Mouse (Mus musculus) stomach, embryonic 14.5 days (tissue): Measurements from ENCODE around the gene Csde1. TPM values are rescaled to one million over a fixed set of nuclear protein-coding genes. Genes with fewer than 3 reads are reported as not detected.

Experiments
- ATAC-seq: fragments of 200-750 bp; cut with Nextera tagmentation; 2 replicates; pipeline ENCODE4 v1.8.0; 2017; ENCODE audit warnings: low read depth, moderate TSS enrichment; ENCODE audit not compliant: insufficient number of reproducible peaks, insufficient read depth, low FRiP score
- H3K27ac ChIP-seq: fragments of 300-500 bp; sonication (generic); 2 replicates; pipeline ENCODE4 v1.5.1; 2014; ENCODE audit warnings: mild to moderate bottlenecking, low read length, moderate library complexity, mixed read lengths
- H3K27me3 ChIP-seq: fragments of 300-500 bp; sonication (generic); 2 replicates; pipeline ENCODE4 v1.6.1; 2014; ENCODE audit warnings: low read length, control low read depth, mixed read lengths; ENCODE audit not compliant: control insufficient read depth, insufficient read depth
- H3K36me3 ChIP-seq: fragments of 300-500 bp; sonication (generic); 2 replicates; pipeline ENCODE4 v1.6.1; 2014; ENCODE audit warnings: mild to moderate bottlenecking, control low read depth, low read length, moderate library complexity, mixed read lengths; ENCODE audit not compliant: control insufficient read depth, insufficient read depth
- H3K4me1 ChIP-seq: fragments of 300-500 bp; sonication (generic); 2 replicates; pipeline ENCODE4 v1.6.1; 2014; ENCODE audit warnings: low read length, control low read depth, mixed read lengths; ENCODE audit not compliant: control insufficient read depth, insufficient read depth
- H3K4me2 ChIP-seq: fragments of 300-500 bp; sonication (generic); replicated peaks from 2 replicates; pipeline ENCODE4 v1.6.1; 2014; ENCODE audit warnings: low read depth, low read length, control low read depth
- H3K4me3 ChIP-seq: fragments of 300-500 bp; sonication (generic); 2 replicates; pipeline ENCODE4 v1.5.1; 2014; ENCODE audit warnings: low read depth, low read length, control low read depth
- H3K9ac ChIP-seq: fragments of 300-500 bp; sonication (generic); replicated peaks from 2 replicates; pipeline ENCODE4 v1.6.1; 2014; ENCODE audit warnings: low read depth, mild to moderate bottlenecking, control low read depth, low read length, moderate library complexity, mixed read lengths
- H3K9me3 ChIP-seq: fragments of 300-500 bp; sonication (generic); 2 replicates; pipeline ENCODE4 v1.6.1; 2016; ENCODE audit warnings: low read depth, low read length, control low read depth; ENCODE audit not compliant: control insufficient read depth
- WGBS: fragments of 180-500 bp; shearing (Covaris S2); extraction: QIAGEN DNeasy Blood & Tissue Kit; methylation state at CpG from one replicate; pipeline ENCODE4 v1.1.7; 2014; 5-methylcytosine and 5-hydroxymethylcytosine counted together
- polyA plus RNA-seq: library from polyadenylated mRNA; unstranded; fragments of >200 nt; fragmentation: Nextera tagmentation; extraction: Ambion mirVana; gene quantifications from 2 replicates; pipeline ENCODE4 v1.2.1, GENCODE M21; 2014

Csde1 gene
- polyA plus RNA-seq, 1 experiment from 2014 or later: 466 TPM

DNA sequence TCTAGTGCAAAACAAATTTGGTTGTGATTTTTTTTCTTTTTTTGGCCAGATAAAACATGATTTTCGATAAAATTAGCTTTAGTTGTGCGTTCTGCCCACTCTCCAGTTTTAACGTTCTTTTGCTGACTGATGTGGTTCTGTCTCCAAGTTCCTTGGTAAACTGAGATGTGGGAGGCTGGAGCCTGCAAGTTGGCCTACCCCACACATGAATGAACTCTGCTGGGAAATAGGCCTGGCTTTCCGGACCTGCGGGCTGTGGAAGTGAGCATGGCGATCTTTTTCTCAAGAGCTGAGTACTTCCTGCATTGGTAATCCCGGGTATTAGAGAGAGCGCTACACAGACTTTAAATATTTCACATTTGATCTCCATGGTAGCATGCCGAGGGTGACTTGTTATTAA lies 55.6 kb downstream of the Csde1 start:
- Histone ChIP-seq H3K27me3 (no peaks in the 10 kb centered on the region), H3K9me3 (no peaks in the 10 kb centered on the region), H3K27ac (no peak overlapping the region), H3K4me1 (no peaks in the 10 kb centered on the region), H3K4me3 (no peak overlapping the region), H3K36me3 (no peaks in the 10 kb centered on the region), H3K9ac (no peak overlapping the region), H3K4me2 (no peak overlapping the region)
- 81% methylated on average over 9 of the region's 9 CpGs for WGBS
- ATAC-seq: no peak

- H3K36me3 ChIP-seq: no peaks in the 10 kb centered on the region
- no peak overlapping the region for H3K4me3 ChIP-seq
- WGBS: 91% methylated on average over 9 of the region's 9 CpGs
- H3K4me2 ChIP-seq: no peak overlapping the region
- no peak for ATAC-seq
- no peaks in the 10 kb centered on the region for H3K9me3 ChIP-seq
- no peaks in the 10 kb centered on the region for H3K27me3 ChIP-seq
- no peak overlapping the region for H3K9ac ChIP-seq
- H3K27ac ChIP-seq: no peak overlapping the region
- H3K4me1 ChIP-seq: no peaks in the 10 kb centered on the region
These were observed 56.2 kb downstream of the Csde1 start for GRCm38 (mm10) chr3:103076476-103076875.

DNA sequence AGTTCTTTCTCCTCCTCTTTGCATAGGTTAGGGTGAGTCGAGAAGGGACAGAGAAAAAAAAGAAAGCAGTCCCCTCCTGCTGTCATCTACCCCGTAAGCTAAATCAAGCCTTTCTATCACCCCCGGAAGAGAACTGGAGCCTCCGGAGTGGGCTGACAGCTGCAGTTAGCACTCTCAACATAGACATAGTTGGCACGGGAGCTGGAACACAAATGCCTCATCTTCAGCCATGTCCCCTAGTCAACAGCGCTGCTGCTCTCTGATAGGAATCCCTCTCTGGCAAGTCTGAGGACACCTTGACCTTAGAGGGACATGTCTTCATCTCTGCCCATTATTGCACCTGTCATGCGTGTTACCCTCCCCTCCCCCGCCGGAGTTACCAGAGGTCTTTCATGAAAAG lies 59.1 kb downstream of the Csde1 start:
- Histone ChIP-seq H3K36me3 (no peaks in the 10 kb centered on the region), H3K4me1 (no peaks in the 10 kb centered on the region), H3K27ac (no peak overlapping the region), H3K9me3 (no peaks in the 10 kb centered on the region), H3K9ac (no peak overlapping the region), H3K4me2 (no peak overlapping the region), H3K4me3 (no peak overlapping the region), H3K27me3 (no peaks in the 10 kb centered on the region)
- no peak for ATAC-seq
- 89% methylated on average over 8 of the region's 9 CpGs for WGBS

DNA sequence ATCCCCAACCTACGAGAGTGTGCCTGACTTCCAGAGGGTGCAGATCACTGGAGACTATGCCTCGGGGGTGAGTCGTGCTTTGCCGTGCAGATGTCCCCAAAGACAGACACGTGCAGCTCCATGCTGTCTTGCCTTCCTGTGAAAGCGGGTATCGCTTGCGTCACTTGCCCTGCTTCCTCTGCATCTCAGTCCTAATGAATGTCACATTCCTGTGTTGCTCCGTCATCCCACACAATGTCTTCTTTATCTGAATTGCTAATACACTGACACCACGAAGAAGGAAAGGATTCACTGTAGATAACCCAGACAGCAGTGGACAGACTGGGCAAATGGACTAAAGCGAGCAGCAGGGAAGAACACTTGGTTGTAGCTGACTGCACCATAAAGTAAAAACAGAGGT lies 60.8 kb downstream of the Csde1 start:
- Histone ChIP-seq H3K27ac (no peak overlapping the region), H3K9ac (no peak overlapping the region), H3K9me3 (no peaks in the 10 kb centered on the region), H3K36me3 (no peaks in the 10 kb centered on the region), H3K4me2 (no peak overlapping the region), H3K4me3 (no peak overlapping the region), H3K27me3 (no peaks in the 10 kb centered on the region), H3K4me1 (no peaks in the 10 kb centered on the region)
- ATAC-seq: no peak
- WGBS: 70% methylated on average over 11 of the region's 11 CpGs

DNA sequence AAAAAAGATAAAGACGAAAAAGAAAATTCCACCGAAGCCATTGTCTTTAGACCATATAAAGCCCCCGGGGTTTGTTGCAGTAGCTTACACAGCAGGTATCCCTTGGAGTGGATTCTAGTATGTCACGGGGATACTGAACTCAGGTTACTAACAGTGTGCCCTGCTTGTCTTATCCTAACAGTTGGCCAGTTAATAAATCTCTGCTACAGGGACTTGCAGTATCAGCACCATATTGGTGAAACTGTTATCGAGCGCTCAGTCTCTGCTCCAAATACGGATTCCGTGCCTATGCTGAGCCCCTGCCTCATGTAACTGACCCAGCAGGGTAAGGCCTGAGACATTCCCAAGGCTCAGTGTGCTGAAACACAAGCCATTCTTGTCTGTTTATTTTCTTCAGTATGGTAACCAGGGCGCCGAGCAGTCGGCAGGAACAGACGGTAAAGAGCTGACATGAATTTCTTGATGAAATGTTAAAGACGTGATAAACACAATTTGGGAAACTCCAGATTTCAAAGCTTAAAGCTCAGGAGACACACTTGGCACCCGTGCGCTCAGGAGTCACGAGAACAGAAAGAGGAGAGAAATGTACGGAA lies 61.7 kb downstream of the Csde1 start:
- Histone ChIP-seq H3K36me3 (no peaks in the 10 kb centered on the region), H3K27me3 (no peaks in the 10 kb centered on the region), H3K4me3 (no peak overlapping the region), H3K4me1 (no peaks in the 10 kb centered on the region), H3K9ac (no peak overlapping the region), H3K9me3 (no peaks in the 10 kb centered on the region), H3K4me2 (no peak overlapping the region), H3K27ac (no peak overlapping the region)
- no peak for ATAC-seq
- 84% methylated on average over 17 of the region's 17 CpGs for WGBS

GRCm38 (mm10) chr3:103082761-103083160 lies 62.5 kb downstream of the Csde1 start:
- Histone ChIP-seq H3K9me3 (no peaks in the 10 kb centered on the region), H3K27me3 (no peaks in the 10 kb centered on the region), H3K4me1 (no peaks in the 10 kb centered on the region), H3K4me3 (no peak overlapping the region), H3K27ac (no peak overlapping the region), H3K4me2 (no peak overlapping the region), H3K9ac (no peak overlapping the region), H3K36me3 (no peaks in the 10 kb centered on the region)
- ATAC-seq: no peak
- WGBS: 86% methylated on average over 5 of the region's 5 CpGs

DNA sequence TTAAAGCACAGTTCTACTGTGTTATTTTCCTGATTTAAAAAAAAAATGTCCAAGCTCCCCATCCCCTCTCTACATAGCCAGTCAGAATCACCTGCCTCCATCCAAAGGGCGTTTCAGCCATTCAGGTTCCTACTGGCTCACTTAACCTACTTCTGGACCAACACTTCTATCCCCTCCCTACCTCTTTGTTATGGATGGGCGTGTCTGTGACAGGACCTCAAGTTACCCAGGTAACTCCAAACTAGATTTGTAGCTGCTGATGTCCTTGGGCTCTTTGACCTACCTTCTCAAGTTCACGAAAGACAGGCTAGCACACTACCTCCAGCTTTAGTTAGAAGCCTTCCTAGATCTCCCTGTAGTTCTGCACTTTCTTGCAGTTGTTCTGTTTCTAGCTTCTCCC lies 65.8 kb downstream of the Csde1 start:
- Histone ChIP-seq H3K4me2 (no peak overlapping the region), H3K27me3 (no peaks in the 10 kb centered on the region)

GRCm38 (mm10) chr3:103091753-103092152 lies 71.5 kb downstream of the Csde1 start:
- no peak overlapping the region for H3K27ac ChIP-seq
- H3K4me3 ChIP-seq: no peak overlapping the region
- ATAC-seq: no peak
- H3K4me2 ChIP-seq: no peak overlapping the region
- no peaks in the 10 kb centered on the region for H3K27me3 ChIP-seq
- H3K9me3 ChIP-seq: no peaks in the 10 kb centered on the region
- H3K9ac ChIP-seq: no peak overlapping the region
- H3K4me1 ChIP-seq: no peaks in the 10 kb centered on the region
- H3K36me3 ChIP-seq: no peaks in the 10 kb centered on the region
- WGBS: 100% methylated on average over 2 of the region's 2 CpGs

More for the DNA sequence above, 65.8 kb downstream of the Csde1 start:
- no peak for ATAC-seq
- 83% methylated on average over 3 of the region's 3 CpGs for WGBS
- Histone ChIP-seq H3K4me1 (no peaks in the 10 kb centered on the region), H3K27ac (no peak overlapping the region), H3K36me3 (no peaks in the 10 kb centered on the region), H3K9me3 (no peaks in the 10 kb centered on the region), H3K9ac (no peak overlapping the region), H3K4me3 (no peak overlapping the region)

GRCm38 (mm10) chr3:103098662-103099061 lies 78.4 kb downstream of the Csde1 start:
- Histone ChIP-seq H3K4me1 (peaks cover 5% of the 10 kb centered on the region; the same call in 1 of the 2 replicates), H3K36me3 (no peaks in the 10 kb centered on the region), H3K27me3 (no peaks in the 10 kb centered on the region), H3K4me3 (no peak overlapping the region), H3K27ac (no peak overlapping the region), H3K4me2 (no peak overlapping the region), H3K9me3 (no peaks in the 10 kb centered on the region), H3K9ac (no peak overlapping the region)
- 78% methylated on average over 23 of the region's 23 CpGs for WGBS
- no peak for ATAC-seq
